Comparison of ENCODE assay signal across 8 mouse cellular contexts in genomic region chr1:57376806-57377205, GRCm38 (mm10). TPM values are rescaled to one million over a fixed set of nuclear protein-coding genes. Genes with fewer than 3 reads are reported as not detected.
DNase-seq lines count a peak whose midpoint lies in the region; ATAC-seq and TF ChIP-seq lines count a peak whose summit lies in the region.

No protein-coding gene starts in this region.

- WGBS in forebrain, embryonic 14.5 days = 65% methylated on average over 6 of the region's 6 CpGs
- WGBS in liver, embryonic 13.5 days (ENCODE audit: insufficient replicate concordance) = 44% methylated on average over 6 of the region's 6 CpGs

- H3ac ChIP-seq in C2C12 (ENCODE audit: control insufficient read depth, insufficient read length, low read depth) = no peak overlapping the region

- peaks cover 21% of the 10 kb centered on the region for H3K79me2 ChIP-seq in C2C12 (ENCODE audit: control insufficient read depth, insufficient read depth)

- H3K36me3 ChIP-seq in C2C12 (ENCODE audit: control insufficient read depth, insufficient read depth) (no peaks in the 10 kb centered on the region), E14TG2a.4 (ENCODE audit: insufficient read depth, low read length) (peaks cover 26% of the 10 kb centered on the region)
- H3K36me3 ChIP-seq in forebrain, embryonic 14.5 days (ENCODE audit: control insufficient read depth, insufficient read depth, low read length) = no peaks in the 10 kb centered on the region
- H3K36me3 ChIP-seq in liver, embryonic 13.5 days = no peaks in the 10 kb centered on the region; the same call in 1 of the 2 replicates

- DNase-seq in forebrain, embryonic 14.5 days (ENCODE audit: low spot score) = no peak
- peak; percentile 2 for DNase-seq in liver, embryonic 13.5 days
- no peak for DNase-seq in adrenal gland, postnatal 14 days
- no peak for DNase-seq in layer of hippocampus, adult 9-11 months
- no peak for DNase-seq in thymus, postnatal 4 days
- no peak for DNase-seq in right cerebral cortex, adult 18-20 months

- H3K4me3 ChIP-seq in C2C12 (ENCODE audit: insufficient read depth, poor library complexity, severe bottlenecking) (peak overlapping the region; percentile 72), E14TG2a.4 (replicated peaks; ENCODE audit: low read length) (peak overlapping the region; percentile 96)
- peak overlapping the region; percentile 89 for H3K4me3 ChIP-seq in forebrain, embryonic 14.5 days (ENCODE audit: low read depth, low read length)
- H3K4me3 ChIP-seq in liver, embryonic 13.5 days (replicated peaks) = peak overlapping the region; percentile 98

- no peak for ATAC-seq in forebrain, embryonic 14.5 days
- no peak for ATAC-seq in liver, embryonic 13.5 days (ENCODE audit: low read depth)

- H3K4me2 ChIP-seq in forebrain, embryonic 14.5 days (ENCODE audit: low read length) = peak overlapping the region; percentile 87
- peak overlapping the region; percentile 94 for H3K4me2 ChIP-seq in liver, embryonic 13.5 days

- no peak overlapping the region for H3K27ac ChIP-seq in forebrain, embryonic 14.5 days (ENCODE audit: low read depth, low read length)
- peak overlapping the region; percentile 77 for H3K27ac ChIP-seq in liver, embryonic 13.5 days

- TF ChIP-seq CTCF in C2C12 (IDR thresholded peaks at IDR 0.05; ENCODE audit: control insufficient read depth, insufficient read depth, insufficient read length) (no peak), E14TG2a.4 (conservative IDR thresholded peaks at IDR 0.05; ENCODE audit: low read length) (no peak)

- no peaks in the 10 kb centered on the region for H3K27me3 ChIP-seq in C2C12 (ENCODE audit: control insufficient read depth, insufficient read depth, insufficient read length)
- H3K27me3 ChIP-seq in E14TG2a.4 (ENCODE audit: insufficient read depth, low read length) = no peaks in the 10 kb centered on the region
- H3K27me3 ChIP-seq in forebrain, embryonic 14.5 days (replicated peaks; ENCODE audit: control insufficient read depth, insufficient read depth, low read length) = no peaks in the 10 kb centered on the region
- no peaks in the 10 kb centered on the region for H3K27me3 ChIP-seq in liver, embryonic 13.5 days

- no peak overlapping the region; the same call in 1 of the 2 replicates for H3K9ac ChIP-seq in forebrain, embryonic 14.5 days (ENCODE audit: low read length)
- peak overlapping the region; percentile 98 for H3K9ac ChIP-seq in liver, embryonic 13.5 days

- peaks cover 10% of the 10 kb centered on the region; the same call in 1 of the 2 replicates for H3K9me3 ChIP-seq in E14TG2a.4 (ENCODE audit: low read length)
- no peaks in the 10 kb centered on the region for H3K9me3 ChIP-seq in forebrain, embryonic 14.5 days (replicated peaks; ENCODE audit: control insufficient read depth, low read length)
- no peaks in the 10 kb centered on the region for H3K9me3 ChIP-seq in liver, embryonic 13.5 days (replicated peaks)

- peaks cover 27% of the 10 kb centered on the region for H3K4me1 ChIP-seq in E14TG2a.4 (replicated peaks; ENCODE audit: low read depth, low read length)
- H3K4me1 ChIP-seq in forebrain, embryonic 14.5 days (ENCODE audit: control insufficient read depth, insufficient read depth, low read length) = peaks cover 9% of the 10 kb centered on the region
- H3K4me1 ChIP-seq in liver, embryonic 13.5 days (replicated peaks) = peaks cover 21% of the 10 kb centered on the region

- peaks cover 9% of the 10 kb centered on the region for H3K79me3 ChIP-seq in C2C12 (ENCODE audit: low read depth)

TF ChIP-seq in C2C12, 6 proteins besides CTCF, POLR2A, EP300 and RAD21:
- no peak for TF ChIP-seq FOSL1 (IDR thresholded peaks at IDR 0.05; ENCODE audit: insufficient read depth, low read length, poor library complexity, severe bottlenecking)
- no peak for TF ChIP-seq MAX (IDR thresholded peaks at IDR 0.05)
- TF ChIP-seq USF1 (IDR thresholded peaks at IDR 0.05; ENCODE audit: low read depth) = no peak
- TF ChIP-seq MYOD1 (IDR thresholded peaks at IDR 0.05; ENCODE audit: control insufficient read depth, insufficient read length, low read depth) = no peak
- TF ChIP-seq MYOG (IDR thresholded peaks at IDR 0.05; ENCODE audit: control insufficient read depth, extremely low read depth, insufficient read length) = no peak
- TF ChIP-seq CEBPB (IDR thresholded peaks at IDR 0.05; ENCODE audit: low read depth) = no peak
TF ChIP-seq in C2C12: peak in this region for 0.

RNA-seq across cellular contexts. Expression of gene 1700066M21Rik, which starts 0.6 kb away (rescaled TPM):
- polyA plus RNA-seq in C2C12 (2012; fragmentation: generic; extraction: Trizol) = 4.4 TPM
- polyA plus RNA-seq in forebrain, embryonic 14.5 days (2014; fragmentation: Nextera tagmentation; extraction: Ambion mirVana) = 30.3 and 36.8 TPM in 2 replicates
- polyA plus RNA-seq in liver, embryonic 13.5 days (2015; fragmentation: Nextera tagmentation; extraction: Ambion mirVana) = 8.9 and 11.6 TPM in 2 replicates
- 6.2 and 6.6 TPM in 2 replicates for total RNA-seq in adrenal gland, postnatal 14 days (2021)

RNA-seq across cellular contexts. Expression of gene Maip1, which starts 29.3 kb away (rescaled TPM):
- polyA plus RNA-seq in C2C12 (2012; fragmentation: generic; extraction: Trizol) = 6.8 TPM
- 14.9 and 16.3 TPM in 2 replicates for polyA plus RNA-seq in forebrain, embryonic 14.5 days (2014; fragmentation: Nextera tagmentation; extraction: Ambion mirVana)
- polyA plus RNA-seq in liver, embryonic 13.5 days (2015; fragmentation: Nextera tagmentation; extraction: Ambion mirVana) = 11.1 and 12.6 TPM in 2 replicates
- 13.3 and 13.9 TPM in 2 replicates for total RNA-seq in adrenal gland, postnatal 14 days (2021)

RNA-seq across cellular contexts. Expression of gene Tyw5, which starts 30.1 kb away (rescaled TPM):
- 8.6 TPM for polyA plus RNA-seq in C2C12 (2012; fragmentation: generic; extraction: Trizol)
- polyA plus RNA-seq in forebrain, embryonic 14.5 days (2014; fragmentation: Nextera tagmentation; extraction: Ambion mirVana) = 19.8 and 23.6 TPM in 2 replicates
- polyA plus RNA-seq in liver, embryonic 13.5 days (2015; fragmentation: Nextera tagmentation; extraction: Ambion mirVana) = 17.3 and 21.7 TPM in 2 replicates
- 12.5 and 16.2 TPM in 2 replicates for total RNA-seq in adrenal gland, postnatal 14 days (2021)
